Mouse (Mus musculus): ENCODE measurements at regions not wholly inside any gene's neighbourhood (a gene's known extent, or its start where the extent isn't known, plus 50 kb on each side); places are given as distances from the start of the nearest gene placed in this dataset.

GRCm38 (mm10) chr7:136020577-136020976 is 304.4 kb upstream of the Mki67 start:
- Histone ChIP-seq H3K79me2 (ENCODE audit: control insufficient read depth, insufficient read depth) (no peaks in the 10 kb centered on the region), H3K27me3 (ENCODE audit: control insufficient read depth, insufficient read depth, insufficient read length) (peaks cover 8% of the 10 kb centered on the region), H3K79me3 (ENCODE audit: low read depth) (no peaks in the 10 kb centered on the region), H3K4me3 (ENCODE audit: insufficient read depth, poor library complexity, severe bottlenecking) (no peak overlapping the region), H3ac (ENCODE audit: control insufficient read depth, insufficient read length, low read depth) (no peak overlapping the region), H3K36me3 (ENCODE audit: control insufficient read depth, insufficient read depth) (no peaks in the 10 kb centered on the region)
- TF ChIP-seq MAX (IDR thresholded peaks at IDR 0.05) (no peak), MYOG (IDR thresholded peaks at IDR 0.05; ENCODE audit: control insufficient read depth, extremely low read depth, insufficient read length) (no peak), MYOD1 (IDR thresholded peaks at IDR 0.05; ENCODE audit: control insufficient read depth, insufficient read length, low read depth) (no peak), CTCF (IDR thresholded peaks at IDR 0.05; ENCODE audit: control insufficient read depth, insufficient read depth, insufficient read length) (no peak), USF1 (IDR thresholded peaks at IDR 0.05; ENCODE audit: low read depth) (no peak), CEBPB (IDR thresholded peaks at IDR 0.05; ENCODE audit: low read depth) (no peak), FOSL1 (IDR thresholded peaks at IDR 0.05; ENCODE audit: insufficient read depth, low read length, poor library complexity, severe bottlenecking) (no peak)

- Histone ChIP-seq H3K4me3 (ENCODE audit: insufficient read depth, poor library complexity, severe bottlenecking) (no peak overlapping the region), H3K79me2 (ENCODE audit: control insufficient read depth, insufficient read depth) (no peaks in the 10 kb centered on the region), H3K27me3 (ENCODE audit: control insufficient read depth, insufficient read depth, insufficient read length) (peaks cover 8% of the 10 kb centered on the region), H3ac (ENCODE audit: control insufficient read depth, insufficient read length, low read depth) (no peak overlapping the region), H3K36me3 (ENCODE audit: control insufficient read depth, insufficient read depth) (no peaks in the 10 kb centered on the region), H3K79me3 (ENCODE audit: low read depth) (no peaks in the 10 kb centered on the region)
- no peak for TF ChIP-seq MYOG (IDR thresholded peaks at IDR 0.05; ENCODE audit: control insufficient read depth, extremely low read depth, insufficient read length)
- no peak for TF ChIP-seq CEBPB (IDR thresholded peaks at IDR 0.05; ENCODE audit: low read depth)
- TF ChIP-seq MAX (IDR thresholded peaks at IDR 0.05): no peak
- TF ChIP-seq USF1 (IDR thresholded peaks at IDR 0.05; ENCODE audit: low read depth): no peak
- TF ChIP-seq CTCF (IDR thresholded peaks at IDR 0.05; ENCODE audit: control insufficient read depth, insufficient read depth, insufficient read length): no peak
- TF ChIP-seq MYOD1 (IDR thresholded peaks at IDR 0.05; ENCODE audit: control insufficient read depth, insufficient read length, low read depth): no peak
- no peak for TF ChIP-seq FOSL1 (IDR thresholded peaks at IDR 0.05; ENCODE audit: insufficient read depth, low read length, poor library complexity, severe bottlenecking)
These were observed 304.9 kb upstream of the Mki67 start for GRCm38 (mm10) chr7:136021071-136021470.

GRCm38 (mm10) chr7:136022781-136023448 is 306.8 kb upstream of the Mki67 start:
- H3K4me3 ChIP-seq (ENCODE audit: insufficient read depth, poor library complexity, severe bottlenecking): no peak overlapping the region
- TF ChIP-seq MYOG (IDR thresholded peaks at IDR 0.05; ENCODE audit: control insufficient read depth, extremely low read depth, insufficient read length) (no peak), CTCF (IDR thresholded peaks at IDR 0.05; ENCODE audit: control insufficient read depth, insufficient read depth, insufficient read length) (no peak), MYOD1 (IDR thresholded peaks at IDR 0.05; ENCODE audit: control insufficient read depth, insufficient read length, low read depth) (no peak), CEBPB (IDR thresholded peaks at IDR 0.05; ENCODE audit: low read depth) (no peak), USF1 (IDR thresholded peaks at IDR 0.05; ENCODE audit: low read depth) (no peak), FOSL1 (IDR thresholded peaks at IDR 0.05; ENCODE audit: insufficient read depth, low read length, poor library complexity, severe bottlenecking) (no peak), MAX (IDR thresholded peaks at IDR 0.05) (no peak)
- H3ac ChIP-seq (ENCODE audit: control insufficient read depth, insufficient read length, low read depth): no peak overlapping the region

DNA sequence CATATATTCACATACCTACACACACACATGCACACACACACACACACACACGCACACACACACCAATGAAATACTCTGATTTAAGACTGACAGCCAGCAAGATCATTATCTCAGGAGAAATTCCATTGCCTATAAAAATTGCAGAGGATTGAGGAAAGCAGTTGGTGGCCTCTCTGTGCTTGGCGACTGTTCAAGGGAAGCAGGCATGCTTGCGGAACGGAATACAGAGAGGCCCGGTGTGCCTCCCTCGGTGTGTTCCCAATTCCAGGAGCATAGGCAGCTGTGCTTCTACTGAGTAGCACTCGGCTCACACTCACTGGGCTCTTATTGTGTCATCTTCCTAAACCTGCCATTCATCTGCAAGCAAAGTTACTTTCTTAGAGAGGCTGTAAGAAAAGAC is 310.3 kb upstream of the Mki67 start:
- H3K79me2 ChIP-seq (ENCODE audit: control insufficient read depth, insufficient read depth): no peaks in the 10 kb centered on the region
- peaks cover 3% of the 10 kb centered on the region for H3K27me3 ChIP-seq (ENCODE audit: control insufficient read depth, insufficient read depth, insufficient read length)
- no peak for TF ChIP-seq FOSL1 (IDR thresholded peaks at IDR 0.05; ENCODE audit: insufficient read depth, low read length, poor library complexity, severe bottlenecking)
- no peak overlapping the region for H3ac ChIP-seq (ENCODE audit: control insufficient read depth, insufficient read length, low read depth)
- H3K36me3 ChIP-seq (ENCODE audit: control insufficient read depth, insufficient read depth): no peaks in the 10 kb centered on the region
- H3K79me3 ChIP-seq (ENCODE audit: low read depth): no peaks in the 10 kb centered on the region
- H3K4me3 ChIP-seq (ENCODE audit: insufficient read depth, poor library complexity, severe bottlenecking): no peak overlapping the region

More at GRCm38 (mm10) chr7:136022781-136023448, 306.8 kb upstream of the Mki67 start:
- Histone ChIP-seq H3K36me3 (ENCODE audit: control insufficient read depth, insufficient read depth) (no peaks in the 10 kb centered on the region), H3K27me3 (ENCODE audit: control insufficient read depth, insufficient read depth, insufficient read length) (peaks cover 8% of the 10 kb centered on the region), H3K79me3 (ENCODE audit: low read depth) (no peaks in the 10 kb centered on the region), H3K79me2 (ENCODE audit: control insufficient read depth, insufficient read depth) (no peaks in the 10 kb centered on the region)

DNA sequence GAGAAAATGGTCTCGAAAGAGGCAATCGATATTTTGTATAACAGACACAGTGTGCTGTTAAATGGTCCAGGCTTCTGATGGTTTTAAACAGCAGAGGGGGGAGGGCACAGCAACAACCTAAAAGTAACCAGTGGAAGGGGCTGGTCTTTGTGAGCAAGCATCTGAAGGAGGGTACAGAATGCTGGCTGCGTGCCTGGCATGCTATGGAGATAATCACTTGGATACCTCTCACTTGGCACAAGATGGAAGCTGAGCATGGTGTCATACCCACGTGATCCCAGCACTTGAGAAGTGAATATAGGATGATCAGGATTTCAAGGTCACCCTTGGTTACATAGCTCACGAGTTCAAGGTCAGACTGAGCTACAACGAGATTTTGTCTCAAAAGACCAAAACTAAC is 315.9 kb upstream of the Mki67 start:
- Histone ChIP-seq H3K79me3 (ENCODE audit: low read depth) (no peaks in the 10 kb centered on the region), H3ac (ENCODE audit: control insufficient read depth, insufficient read length, low read depth) (no peak overlapping the region), H3K27me3 (ENCODE audit: control insufficient read depth, insufficient read depth, insufficient read length) (no peaks in the 10 kb centered on the region), H3K4me3 (ENCODE audit: insufficient read depth, poor library complexity, severe bottlenecking) (no peak overlapping the region), H3K36me3 (ENCODE audit: control insufficient read depth, insufficient read depth) (no peaks in the 10 kb centered on the region), H3K79me2 (ENCODE audit: control insufficient read depth, insufficient read depth) (no peaks in the 10 kb centered on the region)
- TF ChIP-seq CTCF (IDR thresholded peaks at IDR 0.05; ENCODE audit: control insufficient read depth, insufficient read depth, insufficient read length): no peak
- no peak for TF ChIP-seq CEBPB (IDR thresholded peaks at IDR 0.05; ENCODE audit: low read depth)
- TF ChIP-seq MYOD1 (IDR thresholded peaks at IDR 0.05; ENCODE audit: control insufficient read depth, insufficient read length, low read depth): no peak
- no peak for TF ChIP-seq FOSL1 (IDR thresholded peaks at IDR 0.05; ENCODE audit: insufficient read depth, low read length, poor library complexity, severe bottlenecking)
- no peak for TF ChIP-seq USF1 (IDR thresholded peaks at IDR 0.05; ENCODE audit: low read depth)
- no peak for TF ChIP-seq MAX (IDR thresholded peaks at IDR 0.05)
- no peak for TF ChIP-seq MYOG (IDR thresholded peaks at IDR 0.05; ENCODE audit: control insufficient read depth, extremely low read depth, insufficient read length)

DNA sequence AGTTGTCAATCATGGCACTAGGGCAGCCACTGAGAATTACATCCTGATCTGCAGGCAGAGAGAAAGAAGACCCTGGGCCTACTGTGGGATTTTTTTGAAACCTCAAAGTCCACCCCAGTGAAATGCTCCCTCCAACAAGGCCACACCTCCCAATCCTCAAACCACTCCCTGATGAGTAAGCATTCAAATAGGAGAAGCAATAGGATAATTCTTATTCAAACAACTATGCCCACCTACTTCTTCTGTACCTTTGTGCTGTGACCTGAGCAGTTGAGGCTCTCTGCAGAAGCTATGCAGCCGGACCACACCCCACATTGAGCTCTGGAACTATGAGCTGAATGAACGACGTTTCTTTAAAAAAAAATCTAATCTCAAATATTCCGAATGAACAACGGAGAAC is 317.4 kb upstream of the Mki67 start:
- Histone ChIP-seq H3K27me3 (ENCODE audit: control insufficient read depth, insufficient read depth, insufficient read length) (no peaks in the 10 kb centered on the region), H3K79me3 (ENCODE audit: low read depth) (no peaks in the 10 kb centered on the region), H3K4me3 (ENCODE audit: insufficient read depth, poor library complexity, severe bottlenecking) (no peak overlapping the region), H3ac (ENCODE audit: control insufficient read depth, insufficient read length, low read depth) (no peak overlapping the region), H3K36me3 (ENCODE audit: control insufficient read depth, insufficient read depth) (no peaks in the 10 kb centered on the region), H3K79me2 (ENCODE audit: control insufficient read depth, insufficient read depth) (no peaks in the 10 kb centered on the region)
- TF ChIP-seq MYOG (IDR thresholded peaks at IDR 0.05; ENCODE audit: control insufficient read depth, extremely low read depth, insufficient read length) (no peak), USF1 (IDR thresholded peaks at IDR 0.05; ENCODE audit: low read depth) (no peak), CTCF (IDR thresholded peaks at IDR 0.05; ENCODE audit: control insufficient read depth, insufficient read depth, insufficient read length) (no peak), FOSL1 (IDR thresholded peaks at IDR 0.05; ENCODE audit: insufficient read depth, low read length, poor library complexity, severe bottlenecking) (no peak), MAX (IDR thresholded peaks at IDR 0.05) (no peak), MYOD1 (IDR thresholded peaks at IDR 0.05; ENCODE audit: control insufficient read depth, insufficient read length, low read depth) (no peak), CEBPB (IDR thresholded peaks at IDR 0.05; ENCODE audit: low read depth) (no peak)
